Mouse (Mus musculus): ENCODE measurements at regions not wholly inside any gene's neighbourhood (a gene's known extent, or its start where the extent isn't known, plus 50 kb on each side); places are given as distances from the start of the nearest gene placed in this dataset.

DNA sequence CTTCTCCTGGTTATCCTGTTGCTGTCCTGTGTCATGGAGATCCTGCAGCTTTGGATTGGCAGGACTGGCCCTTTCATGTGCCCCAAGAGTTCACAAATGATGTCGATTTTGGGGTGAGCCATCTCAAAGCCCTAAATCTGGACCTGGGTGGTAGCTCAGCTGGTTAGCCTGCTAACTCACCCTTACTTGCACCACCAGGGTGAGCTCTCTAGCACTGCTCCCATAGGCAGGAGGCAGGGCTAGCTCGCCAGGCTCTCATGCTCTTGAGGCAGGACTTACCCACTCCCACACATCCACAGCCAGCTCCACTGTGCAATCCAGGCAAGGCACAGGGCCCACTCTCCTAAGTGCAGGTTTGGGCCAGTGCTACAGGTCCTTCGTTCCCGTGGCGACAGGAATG, 605.5 kb upstream of the Nrp1 start:
- DNase-seq: no peak
- intact Hi-C loops (cut with DNase I): no loop called here

- DNase-seq: peak in 1 of 2 experiments; percentile 47
- intact Hi-C loops (cut with DNase I): no loop called here
Measured at GRCm38 (mm10) chr8:127753793-127754565, 604.4 kb upstream of the Nrp1 start.

- DNase-seq: no peak
- intact Hi-C loops (cut with DNase I): no loop called here
Measured at GRCm38 (mm10) chr8:127757396-127757795, 601.0 kb upstream of the Nrp1 start.

GRCm38 (mm10) chr8:127759906-127760305, 598.5 kb upstream of the Nrp1 start:
- intact Hi-C loops (cut with DNase I): no loop called here
- DNase-seq: no peak

- intact Hi-C loops (cut with DNase I): no loop called here
- DNase-seq: peak in 1 of 2 experiments; percentile 14
Measured at GRCm38 (mm10) chr8:127765199-127765598, 593.2 kb upstream of the Nrp1 start.

DNA sequence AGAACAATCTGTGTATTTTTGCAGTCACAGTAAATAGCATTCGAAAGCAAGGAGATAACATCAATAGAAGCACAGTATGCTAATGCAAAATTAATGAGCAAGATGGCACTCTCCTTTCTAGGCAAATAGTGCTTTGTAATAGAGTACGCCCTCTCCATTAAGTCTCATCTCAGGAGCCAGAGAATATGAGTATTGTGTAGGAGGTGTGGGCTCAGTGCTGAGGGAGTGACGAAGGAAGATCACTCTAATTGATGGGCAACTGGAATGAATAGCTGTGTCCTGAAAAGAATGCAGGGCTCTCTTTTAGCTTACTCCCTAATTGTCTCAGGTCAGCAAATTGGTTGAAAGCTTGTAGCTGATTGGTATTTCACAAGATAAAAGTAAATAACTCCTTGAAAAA, 590.1 kb upstream of the Nrp1 start:
- intact Hi-C loops (cut with DNase I): no loop called here
- DNase-seq: no peak

- intact Hi-C loops (cut with DNase I): no loop called here
- no peak for DNase-seq
Measured at GRCm38 (mm10) chr8:127769651-127770050, 588.8 kb upstream of the Nrp1 start.

- intact Hi-C loops (cut with DNase I): no loop called here
- DNase-seq: no peak
Measured at GRCm38 (mm10) chr8:127771781-127772180, 586.6 kb upstream of the Nrp1 start.

- intact Hi-C loops (cut with DNase I): no loop called here
- DNase-seq: no peak
Measured at GRCm38 (mm10) chr8:127772415-127772814, 586.0 kb upstream of the Nrp1 start.

DNA sequence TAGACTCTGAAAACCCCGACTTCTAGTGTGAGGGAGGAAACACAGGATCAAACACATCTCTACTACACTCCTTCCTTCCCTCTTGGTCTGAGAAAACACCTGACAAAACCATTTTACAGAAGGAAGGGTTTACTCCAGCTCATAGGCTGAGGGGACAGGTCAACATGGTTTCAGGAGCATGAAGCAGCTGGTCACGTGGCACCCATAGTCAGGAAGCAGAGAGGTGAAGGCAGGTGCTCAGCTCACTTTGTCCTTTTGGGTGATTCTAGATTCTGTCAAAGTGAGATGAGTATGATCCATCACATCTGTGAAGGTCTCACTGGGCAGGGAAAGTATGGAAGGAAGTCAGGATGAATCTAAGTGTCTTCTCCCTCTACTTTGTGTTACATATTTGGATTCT, 585.5 kb upstream of the Nrp1 start:
- intact Hi-C loops (cut with DNase I): no loop called here

GRCm38 (mm10) chr8:127774642-127775041, 583.8 kb upstream of the Nrp1 start:
- intact Hi-C loops (cut with DNase I): no loop called here
- DNase-seq: peak in 1 of 2 experiments; percentile 12

More for the DNA sequence above, 585.5 kb upstream of the Nrp1 start:
- no peak for DNase-seq

DNA sequence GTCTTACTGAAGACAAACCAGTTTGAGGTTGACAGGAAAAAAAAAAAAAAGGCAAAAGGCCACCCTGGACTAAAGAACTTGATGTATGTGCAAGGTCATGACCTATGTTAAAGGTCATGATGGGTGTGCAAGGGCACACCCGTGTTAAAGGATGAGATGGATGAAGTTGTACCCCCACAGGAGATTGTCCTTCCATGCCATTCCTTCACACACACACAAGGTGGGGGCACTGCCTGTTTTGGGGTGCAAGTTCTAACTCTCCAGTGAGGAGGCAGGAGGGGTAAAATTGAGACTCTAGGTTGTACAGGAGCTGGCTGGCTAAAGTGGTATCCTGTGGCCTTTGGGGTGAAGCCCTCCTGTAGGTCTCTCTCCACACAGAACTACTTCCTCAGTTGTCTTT, 583.2 kb upstream of the Nrp1 start:
- no peak for DNase-seq
- intact Hi-C loops (cut with DNase I): no loop called here

- peak in 1 of 2 experiments; percentile 36 for DNase-seq
- intact Hi-C loops (cut with DNase I): no loop called here
Measured at GRCm38 (mm10) chr8:127775747-127776146, 582.7 kb upstream of the Nrp1 start.

GRCm38 (mm10) chr8:127778352-127779020, 579.9 kb upstream of the Nrp1 start:
- intact Hi-C loops (cut with DNase I): no loop called here

DNA sequence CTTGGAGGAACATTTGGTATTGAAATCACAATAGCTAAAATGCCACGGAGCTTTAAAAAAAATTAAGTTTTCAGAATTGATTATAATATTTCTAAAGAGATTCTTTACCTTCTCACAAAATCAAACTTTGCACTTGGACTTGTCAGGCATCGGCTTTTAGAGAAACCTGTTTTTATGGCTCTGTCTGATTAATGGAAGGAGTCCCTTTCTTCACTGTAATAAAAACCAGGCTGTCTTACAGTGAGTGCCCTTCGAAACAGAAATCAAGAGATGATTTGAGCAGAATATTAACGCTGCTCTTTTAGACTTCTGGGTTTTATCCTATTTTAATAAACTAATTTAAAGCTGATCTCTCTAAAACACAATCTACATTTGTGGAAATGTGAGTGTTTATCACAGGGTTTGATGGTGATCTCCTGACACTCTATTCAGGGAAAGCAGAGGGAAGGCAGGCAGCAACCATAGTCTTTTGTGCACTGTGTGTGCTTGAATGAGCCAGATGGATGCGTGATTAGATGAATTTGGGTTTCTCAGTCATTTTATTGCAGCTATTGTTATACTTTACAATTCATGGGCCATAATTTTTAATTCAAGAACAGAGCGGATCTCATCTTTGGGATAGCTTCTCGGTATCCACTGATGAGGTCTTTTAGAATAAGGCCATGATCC, 579.2 kb upstream of the Nrp1 start:
- intact Hi-C loops (cut with DNase I): no loop called here
- no peak for DNase-seq

More at GRCm38 (mm10) chr8:127778352-127779020, 579.9 kb upstream of the Nrp1 start:
- DNase-seq: no peak

DNA sequence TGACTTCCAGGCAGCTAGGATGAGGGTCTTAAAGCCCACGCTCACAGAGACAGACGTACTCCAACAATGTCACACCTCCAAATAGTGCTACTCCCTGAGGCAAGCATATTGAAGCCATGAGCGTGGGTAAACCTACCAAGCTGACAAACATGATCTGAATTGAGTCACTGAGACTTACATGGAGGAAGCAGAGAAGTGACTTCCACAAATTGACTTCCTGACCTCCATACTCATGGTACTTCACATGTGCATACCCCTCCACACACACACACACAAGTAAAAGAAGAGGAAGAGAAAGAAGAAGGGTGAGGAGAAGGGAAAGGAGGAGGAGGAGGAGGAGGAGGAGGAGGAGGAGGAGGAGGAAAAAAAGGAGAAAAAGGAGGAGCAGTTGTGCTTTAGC, 577.8 kb upstream of the Nrp1 start:
- no peak for DNase-seq
- intact Hi-C loops (cut with DNase I): no loop called here

DNA sequence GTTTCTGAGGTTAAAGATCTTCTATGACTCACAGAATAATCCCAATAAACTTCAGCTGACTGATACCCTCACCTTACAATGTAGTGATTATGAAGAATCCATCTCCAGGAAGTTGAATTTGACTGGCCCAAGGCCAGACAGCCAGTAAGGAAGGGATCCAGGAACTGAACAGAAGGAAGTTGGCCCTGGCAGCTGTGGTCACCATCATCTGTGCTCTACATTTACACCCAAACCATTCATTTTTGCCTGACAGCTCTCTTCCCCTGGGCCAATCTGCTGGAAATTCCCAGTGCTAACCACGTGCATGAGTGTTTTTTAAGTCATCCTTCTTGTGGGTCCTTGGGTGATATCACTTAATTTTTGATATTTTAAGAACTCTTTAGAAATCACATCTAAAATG, 577.4 kb upstream of the Nrp1 start:
- DNase-seq: no peak
- intact Hi-C loops (cut with DNase I): no loop called here

DNA sequence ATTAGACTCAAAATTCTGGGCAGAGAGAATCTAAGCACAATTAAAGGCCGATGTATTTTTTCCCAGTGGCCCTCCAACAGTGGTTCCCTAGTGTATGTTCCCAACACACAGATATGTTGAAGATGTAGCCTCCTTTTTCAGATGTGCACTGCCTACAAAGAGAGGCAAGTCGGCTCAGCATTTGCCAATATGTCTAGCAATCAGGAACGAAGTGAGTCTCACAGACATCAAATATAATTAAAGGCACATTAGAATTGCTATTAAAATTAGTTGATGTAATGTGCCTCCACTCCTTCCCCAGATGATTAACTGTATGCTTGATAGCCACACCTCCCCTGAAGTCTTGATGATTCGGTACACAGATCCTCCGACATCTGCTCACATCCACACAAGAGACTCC, 565.8 kb upstream of the Nrp1 start:
- no peak for DNase-seq
- intact Hi-C loops (cut with DNase I): no loop called here

DNA sequence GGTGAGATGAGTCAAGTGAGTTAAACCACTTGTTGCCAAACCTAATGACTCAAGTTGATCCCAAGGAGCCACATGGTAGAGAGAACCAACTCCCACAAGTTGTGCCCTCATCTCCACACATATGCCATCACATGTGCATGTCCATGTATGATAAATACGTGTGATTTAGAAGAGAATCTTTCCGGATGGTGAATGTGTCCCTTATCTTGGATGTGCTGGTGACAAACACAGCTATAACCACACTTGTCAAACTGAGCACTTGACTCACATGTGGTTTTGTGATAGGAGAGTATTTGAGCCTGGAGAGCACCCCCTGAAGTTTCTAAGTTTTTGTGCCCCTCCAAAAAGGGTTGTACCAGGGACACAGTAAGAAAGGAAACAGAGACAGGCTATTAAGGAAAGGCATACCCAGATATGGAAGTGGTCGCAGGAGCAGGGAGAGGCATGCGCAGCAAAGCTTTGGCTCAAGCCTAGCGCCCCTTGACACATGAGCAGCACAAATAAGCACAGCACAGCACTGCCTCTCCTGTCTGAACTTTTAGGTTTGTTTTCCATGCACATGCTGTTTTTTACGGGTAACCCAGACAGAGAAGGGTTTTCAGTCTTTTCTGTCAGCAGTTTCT, 558.4 kb upstream of the Nrp1 start:
- no peak for DNase-seq
- intact Hi-C loops (cut with DNase I): no loop called here

DNA sequence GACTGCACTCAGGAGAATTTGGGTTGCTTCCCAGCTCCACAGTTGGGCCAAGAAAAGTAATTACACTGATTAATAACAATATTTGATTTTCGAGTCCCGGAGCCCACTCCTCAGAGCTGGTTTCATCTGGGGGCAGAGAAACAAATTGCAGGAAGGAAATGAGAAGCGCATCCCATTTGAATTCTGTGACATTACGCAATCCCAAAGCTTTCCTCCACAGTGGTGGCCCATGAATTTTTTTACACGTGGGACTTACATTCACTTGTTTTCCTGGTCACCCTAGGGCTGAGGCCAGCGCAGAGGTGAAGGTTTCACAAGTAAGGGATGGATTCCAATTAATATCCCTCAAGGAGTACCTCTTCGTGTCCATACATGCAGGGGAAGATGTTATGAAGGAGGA, 556.3 kb upstream of the Nrp1 start:
- peak; percentile 28 to 31 for DNase-seq
- intact Hi-C loops (cut with DNase I): no loop called here

- no peak for DNase-seq
- intact Hi-C loops (cut with DNase I): no loop called here
Measured at GRCm38 (mm10) chr8:127802661-127803333, 555.6 kb upstream of the Nrp1 start.
